Comparison of ENCODE assay signal across 11 mouse cellular contexts in genomic region chr14:19904821-19905220, GRCm38 (mm10).
DNase-seq lines count a peak whose midpoint lies in the region; ATAC-seq and TF ChIP-seq lines count a peak whose summit lies in the region.
"Had no signal": no experiment of that assay in that cellular context is flagged by ENCODE, and none has a peak within 500 bp of the region (broad histone marks: within the 10 kb centered on the region; RNA-seq: fewer than 3 reads in every experiment).

No protein-coding gene starts in this region.

- intact Hi-C loops in gastrocnemius, adult 2 months (cut with DNase I) = no loop called here
- intact Hi-C loops in gastrocnemius, postnatal 14 days (cut with DNase I; ENCODE audit: low total_unique reads) = no loop called here
- intact Hi-C loops in left cerebral cortex, postnatal 4 days (cut with DNase I) = no loop called here

- no peak overlapping the region for H3K4me2 ChIP-seq in neural tube, embryonic 13.5 days
- H3K4me2 ChIP-seq in forebrain, embryonic 15.5 days (replicated peaks) = no peak overlapping the region
- H3K4me2 ChIP-seq: liver, embryonic 13.5 days had no signal

- TF ChIP-seq CTCF in gastrocnemius, adult 2 months (IDR thresholded peaks at IDR 0.05) = no peak
- no peak for TF ChIP-seq CTCF in olfactory bulb, adult 2 months (IDR thresholded peaks at IDR 0.05; ENCODE audit: insufficient read depth, low read depth, low read length)

- no peaks in the 10 kb centered on the region for H3K27me3 ChIP-seq in neural tube, embryonic 13.5 days
- H3K27me3 ChIP-seq in forebrain, embryonic 15.5 days = no peaks in the 10 kb centered on the region
- H3K27me3 ChIP-seq: liver, embryonic 13.5 days had no signal

- TF ChIP-seq POLR2A in olfactory bulb, adult 2 months (IDR thresholded peaks at IDR 0.05; ENCODE audit: insufficient read depth, low read depth, low read length) = no peak

- WGBS in neural tube, embryonic 13.5 days = 80% methylated on average over 3 of the region's 3 CpGs
- WGBS in forebrain, embryonic 15.5 days = 31% methylated on average over 3 of the region's 3 CpGs
- 74% methylated on average over 3 of the region's 3 CpGs for WGBS in olfactory bulb, adult 2 months

- no peaks in the 10 kb centered on the region for H3K36me3 ChIP-seq in neural tube, embryonic 13.5 days
- no peaks in the 10 kb centered on the region for H3K36me3 ChIP-seq in forebrain, embryonic 15.5 days
- H3K36me3 ChIP-seq: liver, embryonic 13.5 days had no signal

- no peaks in the 10 kb centered on the region for H3K9me3 ChIP-seq in neural tube, embryonic 13.5 days
- no peaks in the 10 kb centered on the region for H3K9me3 ChIP-seq in forebrain, embryonic 15.5 days
- H3K9me3 ChIP-seq: liver, embryonic 13.5 days; megakaryocyte, embryonic 14.5 days had no signal

- no peak overlapping the region for H3K9ac ChIP-seq in neural tube, embryonic 13.5 days
- H3K9ac ChIP-seq in forebrain, embryonic 15.5 days (replicated peaks) = no peak overlapping the region
- H3K9ac ChIP-seq: liver, embryonic 13.5 days had no signal

- ATAC-seq in neural tube, embryonic 13.5 days (ENCODE audit: low read depth) = no peak
- ATAC-seq in forebrain, embryonic 15.5 days (replicated peaks) = no peak
- ATAC-seq in activated CD4-positive, CD25-positive, alpha-beta regulatory T cell, adult 4 months = no peak

- peaks cover 27% of the 10 kb centered on the region for H3K4me1 ChIP-seq in neural tube, embryonic 13.5 days (replicated peaks)
- H3K4me1 ChIP-seq in forebrain, embryonic 15.5 days = peaks cover 25% of the 10 kb centered on the region
- H3K4me1 ChIP-seq in olfactory bulb, adult 2 months (ENCODE audit: control insufficient read depth, insufficient read depth, low read length) = peaks cover 8% of the 10 kb centered on the region
- H3K4me1 ChIP-seq: liver, embryonic 13.5 days had no signal

- no peak overlapping the region for H3K4me3 ChIP-seq in gastrocnemius, adult 2 months
- no peak overlapping the region for H3K4me3 ChIP-seq in neural tube, embryonic 13.5 days
- no peak overlapping the region for H3K4me3 ChIP-seq in forebrain, embryonic 15.5 days
- no peak overlapping the region for H3K4me3 ChIP-seq in olfactory bulb, adult 2 months (ENCODE audit: insufficient read depth, low read depth, low read length)
- H3K4me3 ChIP-seq: liver, embryonic 13.5 days; megakaryocyte, embryonic 14.5 days had no signal

- DNase-seq in gastrocnemius, adult 2 months = no peak
- DNase-seq in gastrocnemius, postnatal 14 days = no peak
- no peak for DNase-seq in neural tube, embryonic 10.5 days (ENCODE audit: extremely low spot score, low spot score)
- no peak for DNase-seq in left cerebral cortex, postnatal 4 days
- DNase-seq: adrenal gland, adult 2 months; liver, embryonic 13.5 days had no signal

- peak overlapping the region; percentile 24; the same call in 1 of the 2 replicates for H3K27ac ChIP-seq in gastrocnemius, adult 2 months
- H3K27ac ChIP-seq in neural tube, embryonic 13.5 days (replicated peaks) = peak overlapping the region; percentile 79
- H3K27ac ChIP-seq in forebrain, embryonic 15.5 days (replicated peaks) = peak overlapping the region; percentile 54
- H3K27ac ChIP-seq in olfactory bulb, adult 2 months (ENCODE audit: insufficient read depth, low read depth, low read length) = 0 out of 2 replicates have a peak overlapping the region, but pooled peaks have one; percentile 7
- H3K27ac ChIP-seq: liver, embryonic 13.5 days had no signal

Comparison
In these comparisons a context has a peak if more than half of its experiments do, and no peak if none do; other contexts are left out.
1. H3K27ac ChIP-seq: peak in every context shown above with its lines; median percentile 79 in neural tube, embryonic 13.5 days; 54 in forebrain, embryonic 15.5 days; 24 in gastrocnemius, adult 2 months; 7 in olfactory bulb, adult 2 months.